ENCODE assay signal across 13 mouse cellular contexts in the genomic region with DNA sequence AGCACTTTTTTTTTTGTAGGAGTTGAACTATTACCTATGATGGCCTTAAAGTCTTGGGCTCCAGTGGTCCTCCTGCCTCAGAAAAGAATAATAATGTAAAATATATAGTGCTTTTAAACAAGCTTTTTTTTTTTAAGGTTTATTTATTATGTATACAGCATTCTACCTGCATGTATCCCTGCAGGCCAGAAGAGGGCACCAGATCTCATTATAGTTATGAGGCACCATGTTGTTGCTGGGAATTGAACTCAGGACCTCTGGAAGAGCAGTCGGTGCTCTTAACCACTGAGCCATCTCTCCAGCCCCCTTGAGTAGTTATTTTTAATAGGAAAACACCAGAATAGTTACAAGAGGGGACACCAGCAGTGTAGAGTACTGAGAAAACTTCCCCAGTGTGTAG. TPM values are rescaled to one million over a fixed set of nuclear protein-coding genes. Genes with fewer than 3 reads are reported as not detected.
DNase-seq lines count a peak whose midpoint lies in the region; ATAC-seq and TF ChIP-seq lines count a peak whose summit lies in the region.
"Had no signal": no experiment of that assay in that cellular context is flagged by ENCODE, and none has a peak within 500 bp of the region (broad histone marks: within the 10 kb centered on the region; RNA-seq: fewer than 3 reads in every experiment).

No protein-coding gene starts in this region.

- ATAC-seq in forebrain, postnatal 0 days, result no peak
- no peak for ATAC-seq in forebrain, embryonic 11.5 days (replicated peaks; ENCODE audit: low FRiP score)
- ATAC-seq in lung, postnatal 0 days, result no peak
- ATAC-seq in liver, embryonic 15.5 days (ENCODE audit: insufficient read depth), result no peak
- ATAC-seq: midbrain, embryonic 13.5 days had no signal

- no peak overlapping the region for H3K4me3 ChIP-seq in forebrain, postnatal 0 days (ENCODE audit: low read depth, low read length)
- no peak overlapping the region for H3K4me3 ChIP-seq in forebrain, embryonic 11.5 days (ENCODE audit: low read depth, low read length)
- H3K4me3 ChIP-seq in lung, postnatal 0 days (ENCODE audit: low read depth, low read length), result no peak overlapping the region
- H3K4me3 ChIP-seq in ES-E14 (ENCODE audit: insufficient read depth in 1 of 2, low read depth in 1 of 2, low read length in 2 of 2, poor library complexity in 1 of 2, severe bottlenecking in 1 of 2), result no peak overlapping the region
- H3K4me3 ChIP-seq in liver, embryonic 15.5 days (replicated peaks), result no peak overlapping the region
- H3K4me3 ChIP-seq: limb, embryonic 13.5 days; midbrain, embryonic 13.5 days had no signal

- no peak overlapping the region for H3K9ac ChIP-seq in forebrain, postnatal 0 days
- H3K9ac ChIP-seq in forebrain, embryonic 11.5 days (ENCODE audit: low read length), result no peak overlapping the region
- no peak overlapping the region for H3K9ac ChIP-seq in lung, postnatal 0 days (replicated peaks; ENCODE audit: low read depth)
- H3K9ac ChIP-seq in ES-E14 (ENCODE audit: insufficient read depth, low read depth, low read length, poor library complexity, severe bottlenecking), result no peak overlapping the region
- H3K9ac ChIP-seq in liver, embryonic 15.5 days, result no peak overlapping the region
- H3K9ac ChIP-seq: limb, embryonic 13.5 days; midbrain, embryonic 13.5 days had no signal

- H3K27ac ChIP-seq in forebrain, postnatal 0 days (ENCODE audit: low read depth, low read length), result no peak overlapping the region
- no peak overlapping the region for H3K27ac ChIP-seq in forebrain, embryonic 11.5 days (ENCODE audit: low read depth, low read length)
- no peak overlapping the region for H3K27ac ChIP-seq in lung, postnatal 0 days (ENCODE audit: low read length)
- no peak overlapping the region for H3K27ac ChIP-seq in ES-E14 (ENCODE audit: insufficient read depth, low read depth, low read length, poor library complexity, severe bottlenecking)
- peak overlapping the region; percentile 54 for H3K27ac ChIP-seq in liver, embryonic 15.5 days (replicated peaks)
- H3K27ac ChIP-seq: limb, embryonic 13.5 days had no signal

- H3K27me3 ChIP-seq in forebrain, postnatal 0 days (ENCODE audit: insufficient read depth, low read length), result no peaks in the 10 kb centered on the region
- H3K27me3 ChIP-seq in forebrain, embryonic 11.5 days (ENCODE audit: control insufficient read depth, insufficient read depth, low read length), result no peaks in the 10 kb centered on the region; the same call in 1 of the 2 replicates
- H3K27me3 ChIP-seq in lung, postnatal 0 days (replicated peaks; ENCODE audit: insufficient read depth, low read length), result no peaks in the 10 kb centered on the region
- no peaks in the 10 kb centered on the region for H3K27me3 ChIP-seq in liver, embryonic 15.5 days
- H3K27me3 ChIP-seq: limb, embryonic 13.5 days; midbrain, embryonic 13.5 days had no signal

- no peaks in the 10 kb centered on the region for H3K4me1 ChIP-seq in forebrain, postnatal 0 days (ENCODE audit: insufficient read depth)
- H3K4me1 ChIP-seq in forebrain, embryonic 11.5 days (replicated peaks; ENCODE audit: control insufficient read depth, insufficient read depth, low read length), result peaks cover 2% of the 10 kb centered on the region; the same call in 1 of the 2 replicates
- no peaks in the 10 kb centered on the region for H3K4me1 ChIP-seq in lung, postnatal 0 days (ENCODE audit: insufficient read depth, low read depth, low read length)
- no peaks in the 10 kb centered on the region for H3K4me1 ChIP-seq in ES-E14 (ENCODE audit: control insufficient read depth in 2 of 2, insufficient read depth in 2 of 2, low read length in 2 of 2, poor library complexity in 1 of 2)
- peaks cover 86% of the 10 kb centered on the region for H3K4me1 ChIP-seq in liver, embryonic 15.5 days (replicated peaks)

- TF ChIP-seq CTCF in forebrain, postnatal 0 days (IDR thresholded peaks at IDR 0.05; ENCODE audit: low read depth), result peak; percentile 39; the same call in 1 of the 2 replicates
- TF ChIP-seq CTCF in lung, postnatal 0 days (IDR thresholded peaks at IDR 0.05), result peak; percentile 58

- no peak for TF ChIP-seq EP300 in lung, postnatal 0 days (IDR thresholded peaks at IDR 0.05)

- DNase-seq in forebrain, postnatal 0 days, result no peak
- DNase-seq in forebrain, embryonic 11.5 days (ENCODE audit: low spot score), result no peak
- DNase-seq in lung, postnatal 0 days (ENCODE audit: low spot score), result no peak
- no peak for DNase-seq in lung, postnatal 25 days (ENCODE audit: low spot score)
- no peak for DNase-seq in ES-E14 (ENCODE audit: low read depth, low spot score)
- DNase-seq in retina, embryonic 14.5 days (ENCODE audit: low spot score), result no peak
- DNase-seq in kidney, adult 18-20 months, result no peak
- DNase-seq: heart, postnatal 4 days; spleen, adult 18-20 months had no signal

- H3K9me3 ChIP-seq in forebrain, postnatal 0 days (ENCODE audit: low read length), result no peaks in the 10 kb centered on the region
- H3K9me3 ChIP-seq in forebrain, embryonic 11.5 days (ENCODE audit: control insufficient read depth, low read length), result no peaks in the 10 kb centered on the region
- H3K9me3 ChIP-seq in lung, postnatal 0 days (ENCODE audit: low read length), result no peaks in the 10 kb centered on the region
- H3K9me3 ChIP-seq in ES-E14 (ENCODE audit: control insufficient read depth, insufficient read depth, low read depth, low read length), result no peaks in the 10 kb centered on the region
- H3K9me3 ChIP-seq in liver, embryonic 15.5 days (replicated peaks), result no peaks in the 10 kb centered on the region
- H3K9me3 ChIP-seq: limb, embryonic 13.5 days; midbrain, embryonic 13.5 days had no signal

- H3K36me3 ChIP-seq in forebrain, postnatal 0 days (ENCODE audit: insufficient read depth), result no peaks in the 10 kb centered on the region
- no peaks in the 10 kb centered on the region for H3K36me3 ChIP-seq in forebrain, embryonic 11.5 days (ENCODE audit: control insufficient read depth, insufficient read depth, low read length)
- no peaks in the 10 kb centered on the region for H3K36me3 ChIP-seq in lung, postnatal 0 days (ENCODE audit: insufficient read depth, low read length)
- H3K36me3 ChIP-seq in ES-E14 (ENCODE audit: control insufficient read depth, insufficient read depth, low read length, poor library complexity, severe bottlenecking), result no peaks in the 10 kb centered on the region
- H3K36me3 ChIP-seq in liver, embryonic 15.5 days (replicated peaks), result peaks cover 73% of the 10 kb centered on the region
- H3K36me3 ChIP-seq: limb, embryonic 13.5 days; midbrain, embryonic 13.5 days had no signal

- no peak overlapping the region for H3K4me2 ChIP-seq in forebrain, postnatal 0 days (ENCODE audit: low read depth)
- H3K4me2 ChIP-seq in forebrain, embryonic 11.5 days (ENCODE audit: low read depth, low read length, severe bottlenecking), result no peak overlapping the region
- H3K4me2 ChIP-seq in lung, postnatal 0 days (replicated peaks; ENCODE audit: low read depth, low read length), result no peak overlapping the region
- no peak overlapping the region for H3K4me2 ChIP-seq in liver, embryonic 15.5 days
- H3K4me2 ChIP-seq: limb, embryonic 13.5 days; midbrain, embryonic 13.5 days had no signal

- in situ Hi-C loops in ES-E14 (cut with MboI; ENCODE audit: low sequenced_read_pairs in 2 of 2, unreplicated experiment in 2 of 2), result no loop called here

- WGBS in forebrain, postnatal 0 days, result 87% methylated on average over 1 of the region's 1 CpGs
- 83% methylated on average over 1 of the region's 1 CpGs for WGBS in forebrain, embryonic 11.5 days
- 91% methylated on average over 1 of the region's 1 CpGs for WGBS in lung, postnatal 0 days
- 66% methylated on average over 1 of the region's 1 CpGs for WGBS in liver, embryonic 15.5 days (ENCODE audit: insufficient replicate concordance)

TF ChIP-seq in ES-E14, 5 proteins besides CTCF, POLR2A, EP300 and RAD21:
- TF ChIP-seq HCFC1 (IDR thresholded peaks at IDR 0.05; ENCODE audit: borderline replicate concordance, insufficient read depth, low read length) (no peak), MAFK (IDR thresholded peaks at IDR 0.05; ENCODE audit: insufficient read depth, low read depth, low read length) (no peak), ZC3H11A (IDR thresholded peaks at IDR 0.05; ENCODE audit: borderline replicate concordance, low read depth, low read length) (no peak), CHD2 (IDR thresholded peaks at IDR 0.05; ENCODE audit: low read depth, low read length) (no peak), ZNF384 (IDR thresholded peaks at IDR 0.05; ENCODE audit: low read depth, low read length) (peak; percentile 39; the same call in 1 of the 2 replicates)

RNA-seq across cellular contexts. Expression of gene Gm10300, which starts 41.3 kb away (rescaled TPM):
- total RNA-seq in forebrain, postnatal 0 days (2014; rRNA removed), result 0.14 TPM in 1 of 2 replicates, not detected in the other
- polyA plus RNA-seq in forebrain, postnatal 0 days (2015; fragmentation: Nextera tagmentation; extraction: Ambion mirVana), result not detected in 2 replicates
- not detected in 2 replicates for polyA plus RNA-seq in forebrain, embryonic 11.5 days (2014; fragmentation: Nextera tagmentation; extraction: Ambion mirVana)
- 0.15 and 0.18 TPM in 2 replicates for polyA plus RNA-seq in lung, postnatal 0 days (2015; fragmentation: Nextera tagmentation; extraction: Ambion mirVana)
- 0.11 TPM in 1 of 2 replicates, not detected in the other for total RNA-seq in ES-E14 (2012; rRNA removed)
- polyA plus RNA-seq in liver, embryonic 15.5 days (2015; fragmentation: Nextera tagmentation; extraction: Ambion mirVana), result 0.43 and 0.46 TPM in 2 replicates
- total RNA-seq: layer of hippocampus, postnatal 10 days had no signal
- polyA plus RNA-seq: limb, embryonic 13.5 days; midbrain, embryonic 13.5 days had no signal

RNA-seq across cellular contexts. Expression of gene Epb41, which starts 41.9 kb away (rescaled TPM):
- 65.0 and 68.3 TPM in 2 replicates for total RNA-seq in forebrain, postnatal 0 days (2014; rRNA removed)
- 32.4 and 36.5 TPM in 2 replicates for polyA plus RNA-seq in forebrain, postnatal 0 days (2015; fragmentation: Nextera tagmentation; extraction: Ambion mirVana)
- 135 and 145 TPM in 2 replicates for polyA plus RNA-seq in forebrain, embryonic 11.5 days (2014; fragmentation: Nextera tagmentation; extraction: Ambion mirVana)
- polyA plus RNA-seq in lung, postnatal 0 days (2015; fragmentation: Nextera tagmentation; extraction: Ambion mirVana), result 29.9 and 32.5 TPM in 2 replicates
- total RNA-seq in ES-E14 (2012; rRNA removed), result 16.3 and 19.5 TPM in 2 replicates
- 181 and 204 TPM in 2 replicates for polyA plus RNA-seq in liver, embryonic 15.5 days (2015; fragmentation: Nextera tagmentation; extraction: Ambion mirVana)
